Mouse (Mus musculus) hindbrain, embryonic 10.5 days (tissue): ENCODE data around the gene Fxyd5. TPM values are rescaled to one million over a fixed set of nuclear protein-coding genes. Genes with fewer than 3 reads are reported as not detected.

Source experiments
- DNase-seq: peaks from one replicate; pipeline ENCODE4 v3.0.0-alpha.2; 2017; ENCODE audit warnings: low spot score
- H3K27ac ChIP-seq: fragments of 300-500 bp; sonication (generic); 2 replicates; pipeline ENCODE4 v1.5.1; 2016; ENCODE audit warnings: mild to moderate bottlenecking, moderate library complexity
- H3K27me3 ChIP-seq: fragments of 300-500 bp; sonication (generic); 2 replicates; pipeline ENCODE4 v1.6.1; 2016; ENCODE audit warnings: mild to moderate bottlenecking; ENCODE audit not compliant: poor library complexity, insufficient read depth, severe bottlenecking
- H3K36me3 ChIP-seq: fragments of 300-500 bp; sonication (generic); 2 replicates; pipeline ENCODE4 v1.6.1; 2016; ENCODE audit warnings: mild to moderate bottlenecking, moderate library complexity
- H3K4me1 ChIP-seq: fragments of 300-500 bp; sonication (generic); replicated peaks from 2 replicates; pipeline ENCODE4 v1.6.1; 2016; ENCODE audit warnings: mild to moderate bottlenecking
- H3K4me3 ChIP-seq: fragments of 300-500 bp; sonication (generic); 2 replicates; pipeline ENCODE4 v1.5.1; 2016; ENCODE audit warnings: mild to moderate bottlenecking, moderate library complexity
- H3K9me3 ChIP-seq: fragments of 300-500 bp; sonication (generic); 2 replicates; pipeline ENCODE4 v1.6.1; 2016; ENCODE audit warnings: mild to moderate bottlenecking, moderate library complexity
- whole genome bisulfite sequencing: fragments of 180-500 bp; shearing (Covaris S2); methylation state at CpG from one replicate; pipeline ENCODE4 v1.1.7; 2016; 5-methylcytosine and 5-hydroxymethylcytosine counted together
- polyA plus RNA-seq: library from polyadenylated mRNA; unstranded; fragments of >200 nt; fragmentation: Nextera tagmentation; extraction: Ambion mirVana; gene quantifications from 2 replicates; pipeline ENCODE4 v1.2.1, GENCODE M21; 2016

Fxyd5 gene
- polyA plus RNA-seq, 1 experiment from 2014 or later, result 14.7 TPM

- H3K27me3 ChIP-seq, result peaks cover 86% of the 10 kb centered on the region
- no peaks in the 10 kb centered on the region for H3K9me3 ChIP-seq
- WGBS, result 5% methylated on average over 9 of the region's 9 CpGs
- peak overlapping the region; percentile 33; the same call in 1 of the 2 replicates for H3K4me3 ChIP-seq
- H3K36me3 ChIP-seq, result no peaks in the 10 kb centered on the region
- H3K27ac ChIP-seq, result no peak overlapping the region
- peaks cover 66% of the 10 kb centered on the region for H3K4me1 ChIP-seq
- DNase-seq, result no peak
Measured at GRCm38 (mm10) chr7:31050921-31051320, 8.6 kb upstream of the Fxyd5 start.

- no peaks in the 10 kb centered on the region for H3K9me3 ChIP-seq
- 5% methylated on average over 6 of the region's 6 CpGs for WGBS
- H3K4me1 ChIP-seq, result peaks cover 62% of the 10 kb centered on the region
- DNase-seq, result no peak
- H3K27me3 ChIP-seq, result peaks cover 86% of the 10 kb centered on the region
- H3K4me3 ChIP-seq, result peak overlapping the region; percentile 38; the same call in 1 of the 2 replicates
- H3K36me3 ChIP-seq, result no peaks in the 10 kb centered on the region
- no peak overlapping the region for H3K27ac ChIP-seq
Measured at GRCm38 (mm10) chr7:31050487-31050886, 8.2 kb upstream of the Fxyd5 start.

DNA sequence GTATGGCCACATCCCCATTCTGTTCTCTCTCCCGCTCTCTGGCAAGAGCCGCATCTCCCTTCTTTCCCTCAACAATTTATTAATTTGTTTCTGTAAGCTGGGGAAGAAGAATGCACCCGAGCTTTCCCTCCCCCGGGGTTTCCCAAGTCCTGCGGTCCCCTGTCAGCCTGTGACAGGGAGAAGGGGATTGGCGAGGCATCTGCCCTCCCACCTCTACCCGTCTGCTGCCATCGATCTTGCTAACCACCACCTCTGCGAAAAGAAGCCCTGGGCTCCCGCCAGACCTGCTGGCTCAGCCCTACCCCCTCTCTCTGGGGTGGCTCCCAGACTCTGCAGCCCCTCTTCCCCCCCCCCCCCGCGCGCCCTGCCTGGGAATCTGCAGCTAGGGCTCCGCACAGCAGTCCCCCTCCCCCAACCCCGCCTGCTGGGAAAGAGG is 7.6 kb upstream of the Fxyd5 start:
- Histone ChIP-seq H3K27ac (0 out of 2 replicates have a peak overlapping the region, but pooled peaks have one; percentile 23), H3K4me1 (peaks cover 55% of the 10 kb centered on the region), H3K9me3 (no peaks in the 10 kb centered on the region), H3K27me3 (peaks cover 89% of the 10 kb centered on the region), H3K4me3 (peak overlapping the region; percentile 38), H3K36me3 (no peaks in the 10 kb centered on the region)
- WGBS, result under 1% methylated on average over 12 of the region's 15 CpGs
- DNase-seq, result no peak

DNA sequence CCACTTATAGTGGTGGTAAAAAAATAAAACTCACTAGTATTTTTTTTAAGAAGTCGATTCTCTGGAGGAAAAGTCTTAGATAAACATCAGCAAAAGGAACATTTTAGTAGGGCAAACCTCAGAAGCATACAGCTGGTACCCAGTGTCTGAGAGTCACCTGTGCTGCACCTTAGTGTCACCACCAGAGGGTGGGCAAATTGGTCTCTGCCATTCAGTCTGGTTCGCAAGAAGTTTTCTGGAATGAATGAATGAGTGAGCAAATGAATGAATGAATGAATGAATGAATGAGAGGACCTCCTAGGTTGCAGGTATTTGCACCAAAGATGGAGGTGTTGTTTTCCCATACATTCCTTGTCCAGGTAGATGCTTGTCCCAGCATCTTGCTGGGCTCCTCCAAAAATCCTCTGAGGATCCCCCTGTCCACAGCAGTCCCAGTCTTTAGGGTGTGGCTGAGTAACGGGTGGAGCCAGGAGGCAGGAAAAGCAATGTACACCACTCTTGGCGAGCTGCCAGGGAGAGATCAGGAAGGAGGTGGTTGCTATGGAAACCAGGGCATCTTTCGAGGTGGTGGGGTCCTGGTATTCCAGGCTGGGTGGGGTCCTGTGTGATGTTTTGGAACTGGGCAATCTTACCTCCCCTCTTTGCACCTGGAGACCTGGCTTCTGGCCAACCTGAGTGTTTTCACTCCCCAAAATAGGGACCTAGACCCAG is 7.0 kb upstream of the Fxyd5 start:
- H3K9me3 ChIP-seq, result no peaks in the 10 kb centered on the region

DNA sequence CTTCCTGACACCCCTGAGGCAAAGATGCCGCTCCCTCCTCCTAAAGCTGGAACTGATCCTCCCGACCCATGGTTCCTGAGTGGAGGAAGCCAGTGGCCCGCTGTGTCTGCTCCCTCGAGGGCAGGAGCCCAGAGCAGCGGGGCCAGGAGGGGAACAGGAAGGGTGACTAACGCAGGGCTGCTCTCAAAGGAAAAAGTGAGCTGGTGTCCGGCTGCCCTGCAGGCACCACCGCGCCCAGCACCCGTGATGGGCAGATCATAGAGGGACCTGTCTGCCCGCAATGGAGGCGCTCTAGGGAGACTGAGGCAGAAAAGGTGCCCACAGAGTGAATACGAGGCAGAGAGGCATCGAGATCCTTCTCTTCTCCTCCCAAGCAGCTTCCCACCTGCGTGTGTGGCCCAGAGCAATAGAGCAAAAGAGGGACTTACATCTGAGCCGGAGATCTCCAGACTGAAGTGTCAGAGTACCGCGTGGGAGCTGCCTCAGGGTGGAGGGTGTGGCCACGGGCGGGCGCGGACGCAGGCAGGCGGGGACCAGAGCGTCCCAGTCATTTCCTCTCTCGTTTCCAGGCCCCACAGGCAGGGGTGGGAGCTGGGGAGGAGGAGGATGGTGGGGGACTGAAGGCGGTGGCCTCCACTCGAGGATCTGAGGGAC is 492 bp downstream of the Fxyd5 start:
- no peaks in the 10 kb centered on the region for H3K36me3 ChIP-seq
- H3K27me3 ChIP-seq, result peaks cover 57% of the 10 kb centered on the region
- WGBS, result 4% methylated on average over 28 of the region's 28 CpGs

More for the DNA sequence above, 7.0 kb upstream of the Fxyd5 start:
- DNase-seq, result no peak
- no peaks in the 10 kb centered on the region for H3K36me3 ChIP-seq
- H3K27ac ChIP-seq, result no peak overlapping the region
- peaks cover 89% of the 10 kb centered on the region for H3K27me3 ChIP-seq
- 24% methylated on average over 5 of the region's 5 CpGs for WGBS
- H3K4me1 ChIP-seq, result peaks cover 50% of the 10 kb centered on the region
- H3K4me3 ChIP-seq, result peak overlapping the region; percentile 38; the same call in 1 of the 2 replicates

DNA sequence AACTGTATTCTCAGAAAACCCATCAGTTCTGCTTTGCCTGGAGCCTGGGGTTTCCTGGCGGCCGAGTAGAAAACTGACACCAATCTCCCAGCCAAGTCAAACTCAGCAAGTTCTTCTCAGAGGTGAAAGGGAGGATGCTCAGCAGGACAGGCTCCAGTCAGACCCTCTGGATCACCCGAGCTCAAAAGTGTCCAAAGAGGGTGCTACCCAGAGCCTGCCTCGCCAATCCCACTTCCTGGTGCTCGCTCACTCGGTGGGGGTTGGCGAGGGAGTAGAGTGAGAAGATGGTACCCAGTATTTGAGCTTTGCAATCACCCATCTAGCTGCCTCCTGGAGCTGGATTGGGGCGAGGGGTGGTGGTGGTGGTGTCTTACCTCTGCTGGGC is 1.3 kb downstream of the Fxyd5 start:
- H3K4me3 ChIP-seq, result 0 out of 2 replicates have a peak overlapping the region, but pooled peaks have one; percentile 42
- H3K27ac ChIP-seq, result no peak overlapping the region
- H3K4me1 ChIP-seq, result peaks cover 14% of the 10 kb centered on the region
- H3K36me3 ChIP-seq, result no peaks in the 10 kb centered on the region
- WGBS, result 36% methylated on average over 8 of the region's 8 CpGs
- no peaks in the 10 kb centered on the region for H3K9me3 ChIP-seq
- no peak for DNase-seq
- peaks cover 54% of the 10 kb centered on the region for H3K27me3 ChIP-seq

More for the DNA sequence above, 492 bp downstream of the Fxyd5 start:
- Histone ChIP-seq H3K4me1 (peaks cover 14% of the 10 kb centered on the region), H3K27ac (peak overlapping the region; percentile 40), H3K4me3 (peak overlapping the region; percentile 42), H3K9me3 (no peaks in the 10 kb centered on the region)
- no peak for DNase-seq

DNA sequence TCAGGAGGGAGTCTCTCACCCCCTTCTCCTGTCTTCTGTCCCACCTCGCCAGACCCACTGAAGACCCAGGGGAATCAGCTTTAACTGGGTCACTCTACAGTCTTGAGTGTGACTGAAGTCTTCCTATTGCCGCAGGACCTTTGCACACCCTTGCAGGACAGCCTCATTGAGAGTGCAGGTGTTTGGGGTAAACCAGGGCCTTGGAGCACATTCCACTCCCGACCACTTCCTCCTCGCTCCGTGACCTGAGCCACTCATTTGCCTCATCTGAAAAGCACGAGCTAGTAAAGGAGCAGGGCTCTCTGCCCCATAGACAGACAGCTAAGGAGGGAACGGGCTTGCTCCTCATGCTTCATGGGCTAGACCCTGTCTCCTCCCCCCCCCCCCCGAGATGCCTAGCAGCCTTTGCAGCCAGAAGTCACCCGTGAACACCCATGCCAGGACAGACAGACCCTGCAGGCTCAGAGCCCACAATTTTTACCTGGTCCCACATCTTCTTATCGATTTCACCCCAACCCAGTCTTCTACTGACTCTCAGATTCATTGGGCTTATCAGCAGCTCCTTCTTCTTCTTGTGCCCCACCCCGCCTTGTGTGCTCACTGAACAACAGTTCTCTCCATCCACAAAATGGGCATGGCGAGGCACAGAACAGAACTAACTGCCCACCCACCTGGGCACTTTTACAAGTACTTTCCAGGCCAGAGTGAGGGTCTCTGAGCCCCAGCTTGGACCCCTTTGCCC is 1.8 kb downstream of the Fxyd5 start:
- 81% methylated on average over 12 of the region's 12 CpGs for WGBS
- Histone ChIP-seq H3K27me3 (peaks cover 54% of the 10 kb centered on the region), H3K36me3 (no peaks in the 10 kb centered on the region), H3K4me3 (no peak overlapping the region), H3K27ac (no peak overlapping the region), H3K4me1 (peaks cover 14% of the 10 kb centered on the region), H3K9me3 (no peaks in the 10 kb centered on the region)
- DNase-seq, result no peak

GRCm38 (mm10) chr7:31039011-31039410 is 3.3 kb downstream of the Fxyd5 start:
- H3K27ac ChIP-seq, result no peak overlapping the region
- peaks cover 14% of the 10 kb centered on the region for H3K4me1 ChIP-seq
- 87% methylated on average over 4 of the region's 4 CpGs for WGBS
- no peaks in the 10 kb centered on the region for H3K36me3 ChIP-seq
- H3K9me3 ChIP-seq, result no peaks in the 10 kb centered on the region
- no peak for DNase-seq
- H3K4me3 ChIP-seq, result no peak overlapping the region
- peaks cover 40% of the 10 kb centered on the region for H3K27me3 ChIP-seq

DNA sequence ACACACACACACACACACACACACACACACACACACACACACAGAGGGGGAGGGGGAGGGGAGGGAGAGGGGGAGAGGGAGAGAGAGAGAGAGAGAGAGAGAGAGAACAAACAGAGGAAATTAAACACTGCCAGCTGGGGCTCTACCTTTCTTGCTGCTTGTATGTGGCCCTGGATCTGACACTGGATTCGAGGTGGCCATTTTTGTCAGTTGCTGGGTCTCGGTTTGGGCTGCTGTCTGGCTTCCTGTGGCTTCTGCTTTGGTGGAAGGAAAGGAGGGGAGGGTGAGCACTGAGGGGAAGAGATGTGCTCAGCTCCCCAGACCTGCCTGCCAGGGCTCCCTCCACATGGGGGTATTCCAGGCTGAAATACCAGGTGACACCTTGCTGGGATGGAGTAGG is 4.6 kb downstream of the Fxyd5 start:
- Histone ChIP-seq H3K27ac (no peak overlapping the region), H3K9me3 (no peaks in the 10 kb centered on the region), H3K4me3 (no peak overlapping the region), H3K36me3 (no peaks in the 10 kb centered on the region), H3K4me1 (peaks cover 14% of the 10 kb centered on the region), H3K27me3 (peaks cover 26% of the 10 kb centered on the region)
- 71% methylated on average over 2 of the region's 2 CpGs for WGBS
- DNase-seq, result no peak

- 85% methylated on average over 7 of the region's 7 CpGs for WGBS
- H3K4me3 ChIP-seq, result no peak overlapping the region
- DNase-seq, result no peak
Measured at GRCm38 (mm10) chr7:31036917-31037316, 5.4 kb downstream of the Fxyd5 start.

DNA sequence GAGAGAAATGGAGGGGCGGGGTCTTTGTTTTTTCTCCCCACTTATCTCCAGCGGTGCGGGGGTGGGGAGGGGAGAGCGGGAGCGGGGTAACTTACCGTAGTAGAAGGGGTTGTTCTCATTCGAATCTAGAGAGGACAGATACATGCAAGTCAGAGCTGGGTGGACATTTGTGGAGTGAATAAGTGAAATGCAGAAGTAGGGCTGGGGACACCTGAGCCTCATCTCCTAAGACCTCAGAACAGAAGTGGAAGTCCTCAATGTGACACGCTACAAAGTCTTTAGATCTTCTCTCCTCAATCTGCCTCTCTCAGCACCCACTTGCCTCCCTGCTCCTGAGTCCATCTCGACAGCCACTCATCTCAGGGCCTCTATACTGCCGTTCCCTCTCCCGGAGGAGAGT is 7.0 kb downstream of the Fxyd5 start:
- Histone ChIP-seq H3K36me3 (no peaks in the 10 kb centered on the region), H3K4me1 (no peaks in the 10 kb centered on the region), H3K27ac (no peak overlapping the region), H3K9me3 (no peaks in the 10 kb centered on the region), H3K4me3 (no peak overlapping the region), H3K27me3 (peaks cover 2% of the 10 kb centered on the region)
- 86% methylated on average over 11 of the region's 11 CpGs for WGBS
- no peak for DNase-seq

More at GRCm38 (mm10) chr7:31036917-31037316, 5.4 kb downstream of the Fxyd5 start:
- peaks cover 19% of the 10 kb centered on the region for H3K27me3 ChIP-seq
- no peaks in the 10 kb centered on the region for H3K36me3 ChIP-seq
- H3K4me1 ChIP-seq, result peaks cover 8% of the 10 kb centered on the region
- no peak overlapping the region for H3K27ac ChIP-seq
- no peaks in the 10 kb centered on the region for H3K9me3 ChIP-seq

GRCm38 (mm10) chr7:31034789-31035188 is 7.5 kb downstream of the Fxyd5 start:
- Histone ChIP-seq H3K36me3 (no peaks in the 10 kb centered on the region), H3K4me3 (no peak overlapping the region), H3K4me1 (no peaks in the 10 kb centered on the region), H3K27me3 (no peaks in the 10 kb centered on the region), H3K9me3 (no peaks in the 10 kb centered on the region), H3K27ac (no peak overlapping the region)
- WGBS, result 63% methylated on average over 11 of the region's 11 CpGs
- no peak for DNase-seq
